Mouse (Mus musculus) kidney, postnatal 4 days (tissue): ENCODE data around the gene Smarcb1.
"Not testable (repeated sequence)": the region's sequence is repeated elsewhere in the genome, so short reads cannot be mapped to it uniquely, and the experiment has no call there.

ENCODE experiments used
- DNase-seq, 2 experiments: peaks; one replicate each; pipeline ENCODE4 v3.0.0; 2021; ENCODE audit warnings: mixed read lengths in 2 of 2

Gene Smarcb1

GRCm38 (mm10) chr10:75887504-75887903 lies 33.9 kb downstream of the Smarcb1 start:
- not testable (repeated sequence) for DNase-seq

GRCm38 (mm10) chr10:75884742-75885141 lies 36.7 kb downstream of the Smarcb1 start:
- no peak for DNase-seq

GRCm38 (mm10) chr10:75883232-75883552 lies 38.2 kb downstream of the Smarcb1 start:
- DNase-seq = peak; percentile 85 to 91

- DNase-seq = no peak
These were observed 38.8 kb downstream of the Smarcb1 start for GRCm38 (mm10) chr10:75882433-75883231.

GRCm38 (mm10) chr10:75881578-75882432 lies 39.6 kb downstream of the Smarcb1 start:
- DNase-seq = peak; percentile 64 to 78

GRCm38 (mm10) chr10:75880771-75881577 lies 40.4 kb downstream of the Smarcb1 start:
- DNase-seq = no peak

- no peak for DNase-seq
These were observed 41.1 kb downstream of the Smarcb1 start for GRCm38 (mm10) chr10:75880351-75880750.

- no peak for DNase-seq
These were observed 42.6 kb downstream of the Smarcb1 start for GRCm38 (mm10) chr10:75878836-75879235.

- DNase-seq = no peak
These were observed 47.8 kb downstream of the Smarcb1 start for GRCm38 (mm10) chr10:75873543-75874170.

GRCm38 (mm10) chr10:75872915-75873542 lies 48.4 kb downstream of the Smarcb1 start:
- DNase-seq = peak; percentile 74 to 76

- no peak for DNase-seq
These were observed 49.1 kb downstream of the Smarcb1 start for GRCm38 (mm10) chr10:75872025-75872914.

- DNase-seq = no peak
These were observed 59.8 kb downstream of the Smarcb1 start for GRCm38 (mm10) chr10:75861587-75861986.

- no peak for DNase-seq
These were observed 60.7 kb downstream of the Smarcb1 start for GRCm38 (mm10) chr10:75860746-75861145.

- DNase-seq = peak; percentile 91 to 94
These were observed 61.5 kb downstream of the Smarcb1 start, which contains the start of gene Mif for GRCm38 (mm10) chr10:75859786-75860470. Mif (minus strand) TSS chr10:75860240.

- DNase-seq = peak; percentile 49 to 70
These were observed 62.2 kb downstream of the Smarcb1 start for GRCm38 (mm10) chr10:75859107-75859746.

- DNase-seq = no peak
These were observed 63.8 kb downstream of the Smarcb1 start for GRCm38 (mm10) chr10:75857598-75857997.

- DNase-seq = no peak
These were observed 64.4 kb downstream of the Smarcb1 start for GRCm38 (mm10) chr10:75856976-75857375.

GRCm38 (mm10) chr10:75856155-75856907 lies 65.1 kb downstream of the Smarcb1 start:
- DNase-seq = no peak

GRCm38 (mm10) chr10:75855416-75855981 lies 65.9 kb downstream of the Smarcb1 start:
- DNase-seq = no peak
